Mouse (Mus musculus): ENCODE results near the gene Zfp784. TPM values are rescaled to one million over a fixed set of nuclear protein-coding genes. Genes with fewer than 3 reads are reported as not detected.
"Not testable (repeated sequence)": the region's sequence is repeated elsewhere in the genome, so short reads cannot be mapped to it uniquely, and the experiment has no call there.

The Zfp784 gene
- polyA plus RNA-seq, 1 experiment from 2014 or later: 6.3 TPM

DNA sequence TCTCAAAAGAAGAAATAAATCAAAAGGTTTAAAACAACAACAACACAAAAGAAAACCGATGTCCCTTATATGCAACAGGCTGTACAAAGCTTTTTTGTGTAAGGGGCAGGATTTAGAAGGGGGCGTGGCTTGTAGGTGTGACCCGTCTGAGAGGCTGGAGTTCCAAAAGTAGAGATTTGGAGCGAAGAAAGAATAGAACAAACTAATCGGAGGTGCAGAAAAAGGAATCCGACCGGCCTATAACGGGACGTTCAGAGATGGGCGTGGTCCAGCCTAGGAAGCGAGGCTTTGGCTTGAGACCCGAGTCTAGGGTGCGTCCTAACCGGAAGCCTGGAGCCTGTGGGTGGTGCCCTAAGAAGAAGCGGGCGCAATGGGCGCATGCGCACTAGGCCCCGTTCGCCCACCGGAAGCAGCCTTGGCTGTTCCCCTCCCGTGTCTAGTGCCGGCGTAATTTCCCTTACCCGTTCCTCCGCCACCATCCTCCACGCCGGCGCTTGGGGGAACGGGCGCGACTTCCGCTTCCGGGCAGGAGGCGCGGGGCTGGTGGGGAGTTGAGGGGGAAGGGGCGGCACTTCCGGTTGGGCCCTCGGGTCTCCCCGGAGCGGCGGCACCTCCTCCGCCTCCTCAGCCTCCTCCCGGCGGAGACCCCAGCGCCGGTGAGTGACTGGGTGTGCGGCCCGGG, 18.1 kb downstream of the Zfp784 start, which contains the start of the genes Zfp865 and Ccdc106:
Gene Zfp865, plus strand, starts transcription at position 377 of the 682 bp plus-strand sequence.
Gene Ccdc106, plus strand, starts transcription at position 554 of the 682 bp plus-strand sequence.
- Histone ChIP-seq H3K4me3 (ENCODE audit: low read depth, low read length) (peak within 1 kb of the TSS; percentile 85), H3K4me1 (ENCODE audit: control insufficient read depth, insufficient read depth, low read length) (peaks cover 13% of the 10 kb centered on the region), H3K9ac (ENCODE audit: low read length) (peak within 1 kb of the TSS; percentile 94), H3K27ac (ENCODE audit: low read depth, low read length) (peak within 1 kb of the TSS; percentile 91), H3K36me3 (ENCODE audit: control insufficient read depth, insufficient read depth, low read length) (peaks cover 28% of the 10 kb centered on the region), H3K27me3 (replicated peaks; ENCODE audit: control insufficient read depth, insufficient read depth, low read length) (no peaks in the 10 kb centered on the region), H3K9me3 (replicated peaks; ENCODE audit: control insufficient read depth, low read length) (no peaks in the 10 kb centered on the region), H3K4me2 (ENCODE audit: low read length) (peak within 1 kb of the TSS; percentile 84)
- WGBS: under 1% methylated on average over 46 of the region's 49 CpGs
- peak; percentile 92 for ATAC-seq
- DNase-seq (ENCODE audit: low spot score): peak; percentile 99

DNA sequence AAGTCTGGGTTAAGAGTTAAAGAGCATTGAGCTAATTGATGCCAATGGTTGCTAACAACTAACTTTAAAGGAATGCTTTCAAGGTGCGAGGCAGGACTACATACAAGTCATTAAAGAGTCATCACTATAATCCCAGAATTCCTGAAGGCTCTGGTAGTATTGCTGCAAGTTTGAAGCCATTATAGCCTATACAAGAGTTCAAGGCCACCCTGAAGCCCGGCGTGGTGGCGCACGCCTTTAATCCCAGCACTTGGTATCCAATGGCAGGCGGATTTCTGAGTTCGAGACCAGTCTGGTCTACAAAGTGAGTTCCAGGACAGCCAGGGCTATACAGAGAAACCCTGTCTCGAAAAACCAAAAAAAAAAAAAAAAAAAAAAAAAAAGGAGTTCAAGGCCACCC, 18.7 kb downstream of the Zfp784 start:
- Histone ChIP-seq H3K4me1 (ENCODE audit: control insufficient read depth, insufficient read depth, low read length) (peaks cover 13% of the 10 kb centered on the region), H3K4me2 (ENCODE audit: low read length) (peak overlapping the region; percentile 84), H3K4me3 (ENCODE audit: low read depth, low read length) (peak overlapping the region; percentile 85), H3K27ac (ENCODE audit: low read depth, low read length) (peak overlapping the region; percentile 91), H3K9ac (ENCODE audit: low read length) (peak overlapping the region; percentile 25; the same call in 1 of the 2 replicates), H3K36me3 (ENCODE audit: control insufficient read depth, insufficient read depth, low read length) (peaks cover 27% of the 10 kb centered on the region)
- 26% methylated on average over 8 of the region's 8 CpGs for WGBS
- DNase-seq (ENCODE audit: low spot score); ATAC-seq; H3K27me3 ChIP-seq (replicated peaks; ENCODE audit: control insufficient read depth, insufficient read depth, low read length); H3K9me3 ChIP-seq (replicated peaks; ENCODE audit: control insufficient read depth, low read length): not testable (repeated sequence)

DNA sequence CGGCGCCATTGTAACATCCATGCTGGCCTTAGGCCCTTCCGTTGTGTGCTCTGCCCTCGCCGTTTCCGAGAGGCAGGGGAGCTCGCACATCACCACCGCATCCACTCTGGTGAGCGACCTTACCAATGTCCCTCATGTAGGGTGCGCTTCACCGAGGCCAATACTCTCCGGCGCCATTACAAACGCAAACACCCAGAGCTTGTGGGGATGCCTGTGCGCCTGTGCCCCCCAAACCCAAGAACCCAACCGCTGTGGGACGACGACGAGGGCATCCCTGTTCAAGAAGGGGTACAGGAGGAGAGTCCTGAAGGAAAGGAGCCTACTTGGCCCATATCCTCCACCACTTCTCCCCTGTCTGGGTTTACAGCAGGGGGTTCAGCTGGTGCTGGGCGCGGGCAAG, 20.3 kb downstream of the Zfp784 start:
- Histone ChIP-seq H3K27ac (ENCODE audit: low read depth, low read length) (no peak overlapping the region), H3K9ac (ENCODE audit: low read length) (no peak overlapping the region), H3K9me3 (replicated peaks; ENCODE audit: control insufficient read depth, low read length) (no peaks in the 10 kb centered on the region), H3K27me3 (replicated peaks; ENCODE audit: control insufficient read depth, insufficient read depth, low read length) (no peaks in the 10 kb centered on the region), H3K4me3 (ENCODE audit: low read depth, low read length) (no peak overlapping the region), H3K36me3 (ENCODE audit: control insufficient read depth, insufficient read depth, low read length) (peaks cover 13% of the 10 kb centered on the region; the same call in 1 of the 2 replicates), H3K4me2 (ENCODE audit: low read length) (no peak overlapping the region), H3K4me1 (ENCODE audit: control insufficient read depth, insufficient read depth, low read length) (peaks cover 13% of the 10 kb centered on the region)
- ATAC-seq (no peak), DNase-seq (ENCODE audit: low spot score) (no peak)
- WGBS: 95% methylated on average over 21 of the region's 21 CpGs

GRCm38 (mm10) chr7:5017352-5017751, 20.9 kb downstream of the Zfp784 start:
- 94% methylated on average over 16 of the region's 16 CpGs for WGBS

GRCm38 (mm10) chr7:5016920-5017319, 21.3 kb downstream of the Zfp784 start:
- H3K27ac ChIP-seq (ENCODE audit: low read depth, low read length): no peak overlapping the region
- no peak for DNase-seq (ENCODE audit: low spot score)
- ATAC-seq: no peak
- no peaks in the 10 kb centered on the region for H3K9me3 ChIP-seq (replicated peaks; ENCODE audit: control insufficient read depth, low read length)
- H3K9ac ChIP-seq (ENCODE audit: low read length): no peak overlapping the region
- H3K4me2 ChIP-seq (ENCODE audit: low read length): no peak overlapping the region
- H3K36me3 ChIP-seq (ENCODE audit: control insufficient read depth, insufficient read depth, low read length): peaks cover 12% of the 10 kb centered on the region
- H3K4me1 ChIP-seq (ENCODE audit: control insufficient read depth, insufficient read depth, low read length): peaks cover 13% of the 10 kb centered on the region
- 98% methylated on average over 2 of the region's 2 CpGs for WGBS
- no peak overlapping the region for H3K4me3 ChIP-seq (ENCODE audit: low read depth, low read length)
- H3K27me3 ChIP-seq (replicated peaks; ENCODE audit: control insufficient read depth, insufficient read depth, low read length): no peaks in the 10 kb centered on the region

More at GRCm38 (mm10) chr7:5017352-5017751, 20.9 kb downstream of the Zfp784 start:
- ATAC-seq (no peak), DNase-seq (ENCODE audit: low spot score) (no peak)
- Histone ChIP-seq H3K27me3 (replicated peaks; ENCODE audit: control insufficient read depth, insufficient read depth, low read length) (no peaks in the 10 kb centered on the region), H3K4me2 (ENCODE audit: low read length) (no peak overlapping the region), H3K9ac (ENCODE audit: low read length) (no peak overlapping the region), H3K9me3 (replicated peaks; ENCODE audit: control insufficient read depth, low read length) (no peaks in the 10 kb centered on the region), H3K27ac (ENCODE audit: low read depth, low read length) (no peak overlapping the region), H3K36me3 (ENCODE audit: control insufficient read depth, insufficient read depth, low read length) (peaks cover 12% of the 10 kb centered on the region), H3K4me3 (ENCODE audit: low read depth, low read length) (no peak overlapping the region), H3K4me1 (ENCODE audit: control insufficient read depth, insufficient read depth, low read length) (peaks cover 13% of the 10 kb centered on the region)

DNA sequence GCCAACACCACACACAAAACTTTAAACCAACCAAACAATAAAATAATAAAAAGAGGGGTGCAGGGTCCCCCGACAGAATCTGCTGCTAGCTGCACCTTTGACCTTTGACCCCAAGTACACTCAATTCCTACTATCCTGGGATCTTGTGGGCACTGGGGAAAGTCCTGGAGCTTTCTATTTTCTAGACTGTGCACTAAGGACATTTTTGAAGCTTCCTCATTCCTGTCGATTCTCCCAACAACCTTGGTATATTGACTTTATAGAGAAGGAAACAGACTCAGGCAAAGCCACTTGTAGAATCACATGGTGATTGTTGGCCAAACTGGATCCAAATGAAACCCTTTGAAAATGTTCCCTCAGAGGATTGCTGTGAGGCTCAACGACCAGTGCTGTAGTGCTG, 22.2 kb downstream of the Zfp784 start:
- H3K27ac ChIP-seq (ENCODE audit: low read depth, low read length): peak overlapping the region; percentile 99
- 70% methylated on average over 3 of the region's 3 CpGs for WGBS
- ATAC-seq (no peak), DNase-seq (ENCODE audit: low spot score) (no peak)
- peaks cover 6% of the 10 kb centered on the region for H3K4me1 ChIP-seq (ENCODE audit: control insufficient read depth, insufficient read depth, low read length)
- peaks cover 19% of the 10 kb centered on the region for H3K36me3 ChIP-seq (ENCODE audit: control insufficient read depth, insufficient read depth, low read length)
- no peaks in the 10 kb centered on the region for H3K27me3 ChIP-seq (replicated peaks; ENCODE audit: control insufficient read depth, insufficient read depth, low read length)
- peak overlapping the region; percentile 70 for H3K9ac ChIP-seq (ENCODE audit: low read length)
- no peaks in the 10 kb centered on the region for H3K9me3 ChIP-seq (replicated peaks; ENCODE audit: control insufficient read depth, low read length)
- H3K4me2 ChIP-seq (ENCODE audit: low read length): peak overlapping the region; percentile 59
- peak overlapping the region; percentile 70 for H3K4me3 ChIP-seq (ENCODE audit: low read depth, low read length)

DNA sequence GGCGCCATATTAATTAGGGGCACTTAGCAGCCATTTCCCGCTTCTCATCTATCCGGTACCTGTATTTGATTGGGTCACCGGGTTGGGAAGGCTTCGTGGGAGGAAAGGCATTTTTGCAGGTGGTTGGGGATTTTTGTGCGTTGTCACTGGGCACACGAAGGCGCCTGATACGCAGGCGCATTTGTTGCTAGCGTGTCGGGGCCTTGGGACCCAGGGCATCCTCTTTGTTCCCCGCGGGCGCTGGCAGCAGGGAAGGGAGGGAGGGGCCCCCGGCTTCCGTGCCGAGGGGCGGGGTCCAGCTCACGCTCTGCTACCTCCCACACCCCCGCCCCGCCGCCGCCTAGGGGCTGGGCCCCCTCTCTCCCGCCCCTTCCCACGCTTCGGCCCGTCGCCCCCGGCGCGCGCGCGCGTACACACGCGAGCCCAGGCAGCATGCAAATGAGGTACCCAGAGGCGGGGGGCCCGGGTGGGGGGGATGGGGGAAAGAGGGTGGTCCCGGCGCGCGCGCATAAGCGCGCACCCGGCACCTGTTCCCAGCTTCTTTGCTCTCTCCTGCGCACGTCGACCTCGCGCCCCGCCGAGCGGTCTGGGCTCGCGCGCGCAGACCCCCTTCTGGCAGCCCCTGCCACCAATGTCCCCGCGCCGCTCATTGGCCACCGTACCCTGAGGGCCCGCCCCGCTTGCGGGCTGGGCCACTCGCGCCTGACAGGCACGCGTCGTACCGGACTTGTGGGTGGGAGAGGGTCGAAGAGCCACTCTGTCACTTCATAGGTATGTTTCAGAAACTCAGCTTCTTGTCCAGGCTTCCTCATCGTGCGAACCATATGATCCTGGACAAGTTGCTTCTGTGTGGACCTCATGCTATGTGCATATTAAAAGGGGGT, 22.9 kb downstream of the Zfp784 start, which contains the start of gene Gm44973:
Gene Gm44973, plus strand, starts transcription at position 379 of the 884 bp plus-strand sequence.
- under 1% methylated on average over 60 of the region's 76 CpGs for whole genome bisulfite sequencing
- peak; percentile 97 for DNase-seq (ENCODE audit: low spot score)
- H3K4me1 ChIP-seq (ENCODE audit: control insufficient read depth, insufficient read depth, low read length): peaks cover 5% of the 10 kb centered on the region; the same call in 1 of the 2 replicates

GRCm38 (mm10) chr7:5014251-5015117, 23.8 kb downstream of the Zfp784 start, which contains the start of the genes Zfp524 and Fiz1:
Gene Zfp524 (plus strand): TSS chr7:5014415.
Gene Fiz1 (minus strand): TSS chr7:5014697.
- under 1% methylated on average over 42 of the region's 42 CpGs for WGBS
- ATAC-seq: peak; percentile 84
- Histone ChIP-seq H3K4me2 (ENCODE audit: low read length) (peak within 1 kb of the TSS; percentile 59), H3K9ac (ENCODE audit: low read length) (peak within 1 kb of the TSS; percentile 88), H3K4me3 (ENCODE audit: low read depth, low read length) (peak within 1 kb of the TSS; percentile 70), H3K27ac (ENCODE audit: low read depth, low read length) (peak within 1 kb of the TSS; percentile 99), H3K27me3 (replicated peaks; ENCODE audit: control insufficient read depth, insufficient read depth, low read length) (no peaks in the 10 kb centered on the region), H3K4me1 (ENCODE audit: control insufficient read depth, insufficient read depth, low read length) (peaks cover 5% of the 10 kb centered on the region; the same call in 1 of the 2 replicates), H3K9me3 (replicated peaks; ENCODE audit: control insufficient read depth, low read length) (no peaks in the 10 kb centered on the region), H3K36me3 (ENCODE audit: control insufficient read depth, insufficient read depth, low read length) (peaks cover 34% of the 10 kb centered on the region)
- DNase-seq (ENCODE audit: low spot score): peak; percentile 98

More for the DNA sequence above, 22.9 kb downstream of the Zfp784 start, which contains the start of gene Gm44973:
- Histone ChIP-seq H3K4me2 (ENCODE audit: low read length) (peak within 1 kb of the TSS; percentile 59), H3K9ac (ENCODE audit: low read length) (peak within 1 kb of the TSS; percentile 88), H3K36me3 (ENCODE audit: control insufficient read depth, insufficient read depth, low read length) (peaks cover 26% of the 10 kb centered on the region), H3K27ac (ENCODE audit: low read depth, low read length) (peak within 1 kb of the TSS; percentile 99), H3K4me3 (ENCODE audit: low read depth, low read length) (peak within 1 kb of the TSS; percentile 70), H3K9me3 (replicated peaks; ENCODE audit: control insufficient read depth, low read length) (no peaks in the 10 kb centered on the region), H3K27me3 (replicated peaks; ENCODE audit: control insufficient read depth, insufficient read depth, low read length) (no peaks in the 10 kb centered on the region)
- ATAC-seq: peak; percentile 78
